Mouse (Mus musculus) bone marrow, adult 2 months (tissue): ENCODE results near the gene Lin52. TPM values are rescaled to one million over a fixed set of nuclear protein-coding genes. Genes with fewer than 3 reads are reported as not detected.

ENCODE experiments used
- H3K27ac ChIP-seq: fragments of 200-500 bp; 2 replicates; pipeline ENCODE4 v1.5.1; 2012; ENCODE audit warnings: low read depth, mild to moderate bottlenecking, control low read depth, inconsistent platforms, low read length; ENCODE audit not compliant: control insufficient read depth, poor library complexity, insufficient read depth
- H3K4me1 ChIP-seq: fragments of 200-500 bp; 2 replicates; pipeline ENCODE4 v1.6.1; 2011; ENCODE audit warnings: low read length; ENCODE audit not compliant: control insufficient read depth, insufficient read depth
- H3K4me3 ChIP-seq: fragments of 200-500 bp; replicated peaks from 2 replicates; pipeline ENCODE3; 2011; ENCODE audit warnings: mild to moderate bottlenecking, low read depth, low read length, control low read depth; ENCODE audit not compliant: control insufficient read depth
- CTCF ChIP-seq: fragments of 200-500 bp; IDR thresholded peaks from 2 replicates; pipeline ENCODE4 v1.5.1; 2011; ENCODE audit warnings: low read length, control low read depth; ENCODE audit not compliant: control insufficient read depth, insufficient read depth
- POLR2A ChIP-seq: fragments of 200-500 bp; IDR thresholded peaks from 2 replicates; pipeline ENCODE4 v1.6.1; 2011; ENCODE audit warnings: low read depth, mild to moderate bottlenecking, control low read depth, low read length, borderline replicate concordance; ENCODE audit not compliant: control insufficient read depth
- WGBS: fragments of 180-500 bp; shearing (Covaris S2); methylation state at CpG from one replicate; pipeline ENCODE4 v1.1.7; 2018; 5-methylcytosine and 5-hydroxymethylcytosine counted together
- polyA plus RNA-seq: library from polyadenylated mRNA; stranded (reverse); fragments of >200 nt; gene quantifications from 2 replicates; pipeline ENCODE4 v1.2.4, GENCODE M21; 2011; ENCODE audit warnings: low replicate concordance; ENCODE audit not compliant: missing spikeins, insufficient read depth, insufficient read length

The Lin52 gene
- 12.5 and 13.0 TPM in 2 replicates for polyA plus RNA-seq

GRCm38 (mm10) chr12:84450718-84451646 is at the start of gene Lin52, which contains the start of gene Aldh6a1:
Gene Lin52 (plus strand): TSS chr12:84451422.
Gene Aldh6a1 (minus strand): TSS chr12:84451004.
- H3K4me3 ChIP-seq: peak within 1 kb of the TSS; percentile 89
- peak; percentile 96 for TF ChIP-seq POLR2A
- TF ChIP-seq CTCF: no peak
- WGBS: under 1% methylated on average over 49 of the region's 49 CpGs
- H3K4me1 ChIP-seq: no peaks in the 10 kb centered on the region
- peak within 1 kb of the TSS; percentile 37 for H3K27ac ChIP-seq

GRCm38 (mm10) chr12:84402923-84403322 is 48.3 kb upstream of the Lin52 start:
- no peak overlapping the region for H3K27ac ChIP-seq
- TF ChIP-seq POLR2A (no peak), CTCF (no peak)
- H3K4me3 ChIP-seq: no peak overlapping the region
- H3K4me1 ChIP-seq: no peaks in the 10 kb centered on the region; the same call in 1 of the 2 replicates
- WGBS: 85% methylated on average over 9 of the region's 9 CpGs

GRCm38 (mm10) chr12:84404541-84404940 is 46.7 kb upstream of the Lin52 start:
- 85% methylated on average over 6 of the region's 6 CpGs for WGBS
- Histone ChIP-seq H3K4me1 (no peaks in the 10 kb centered on the region; the same call in 1 of the 2 replicates), H3K4me3 (no peak overlapping the region), H3K27ac (no peak overlapping the region)
- TF ChIP-seq CTCF (no peak), POLR2A (no peak)

- 58% methylated on average over 4 of the region's 4 CpGs for WGBS
- no peak overlapping the region for H3K4me3 ChIP-seq
- TF ChIP-seq CTCF: no peak
- no peak for TF ChIP-seq POLR2A
- no peaks in the 10 kb centered on the region; the same call in 1 of the 2 replicates for H3K4me1 ChIP-seq
- H3K27ac ChIP-seq: no peak overlapping the region
Observed at GRCm38 (mm10) chr12:84407259-84407658, 44.0 kb upstream of the Lin52 start.

GRCm38 (mm10) chr12:84407874-84408818 is 43.1 kb upstream of the Lin52 start:
- Histone ChIP-seq H3K4me3 (peak overlapping the region; percentile 93), H3K27ac (peak overlapping the region; percentile 97), H3K4me1 (no peaks in the 10 kb centered on the region; the same call in 1 of the 2 replicates)
- under 1% methylated on average over 51 of the region's 52 CpGs for WGBS
- no peak for TF ChIP-seq CTCF
- TF ChIP-seq POLR2A: no peak

GRCm38 (mm10) chr12:84408819-84409507 is 42.3 kb upstream of the Lin52 start, which contains the start of the genes Entpd5 and Bbof1:
Gene Entpd5 (minus strand): TSS chr12:84409029.
Gene Bbof1 (plus strand): TSS chr12:84409071.
- peak within 1 kb of the TSS; percentile 93 for H3K4me3 ChIP-seq
- TF ChIP-seq POLR2A (peak; percentile 75; the same call in 1 of the 2 replicates), CTCF (no peak)
- WGBS: 3% methylated on average over 63 of the region's 63 CpGs
- H3K27ac ChIP-seq: peak within 1 kb of the TSS; percentile 97
- H3K4me1 ChIP-seq: no peaks in the 10 kb centered on the region; the same call in 1 of the 2 replicates

GRCm38 (mm10) chr12:84416834-84417604 is 34.2 kb upstream of the Lin52 start, which contains the start of gene Rnf113a2:
Gene Rnf113a2 (plus strand): TSS chr12:84417196.
- 3% methylated on average over 50 of the region's 50 CpGs for WGBS
- Histone ChIP-seq H3K4me1 (peaks cover 3% of the 10 kb centered on the region; the same call in 1 of the 2 replicates), H3K4me3 (peak within 1 kb of the TSS; percentile 70), H3K27ac (peak within 1 kb of the TSS; percentile 82)
- TF ChIP-seq POLR2A: peak; percentile 77; the same call in 1 of the 2 replicates
- TF ChIP-seq CTCF: no peak
